Comparison of ENCODE assay signal across 20 mouse cellular contexts in genomic region chr8:119620848-119621465, GRCm38 (mm10). TPM values are rescaled to one million over a fixed set of nuclear protein-coding genes. Genes with fewer than 3 reads are reported as not detected.
"Had no signal": no experiment of that assay in that cellular context is flagged by ENCODE, and none has a peak within 500 bp of the region (broad histone marks: within the 10 kb centered on the region; RNA-seq: fewer than 3 reads in every experiment).

No protein-coding gene starts in this region.

- H3K9ac ChIP-seq: limb, embryonic 15.5 days; liver, embryonic 12.5 days; lung, embryonic 14.5 days; midbrain, embryonic 15.5 days; neural tube, embryonic 13.5 days had no signal

- H3K27me3 ChIP-seq: limb, embryonic 15.5 days; midbrain, embryonic 15.5 days; neural tube, embryonic 13.5 days had no signal

- H3K9me3 ChIP-seq: limb, embryonic 15.5 days; liver, embryonic 12.5 days; midbrain, embryonic 10.5 days; midbrain, embryonic 15.5 days; neural tube, embryonic 13.5 days had no signal

- H3K36me3 ChIP-seq: limb, embryonic 15.5 days; liver, embryonic 12.5 days; midbrain, embryonic 10.5 days; midbrain, embryonic 15.5 days; neural tube, embryonic 13.5 days had no signal

- H3K4me3 ChIP-seq: limb, embryonic 15.5 days; liver, embryonic 12.5 days; midbrain, embryonic 10.5 days; midbrain, embryonic 15.5 days; neural tube, embryonic 13.5 days had no signal

- ATAC-seq: liver, embryonic 12.5 days; midbrain, embryonic 15.5 days had no signal

- H3K4me1 ChIP-seq: limb, embryonic 15.5 days; liver, embryonic 12.5 days; midbrain, embryonic 15.5 days; neural tube, embryonic 13.5 days had no signal

- H3K27ac ChIP-seq: limb, embryonic 15.5 days; liver, embryonic 12.5 days; midbrain, embryonic 10.5 days; midbrain, embryonic 15.5 days; neural tube, embryonic 13.5 days had no signal

- H3K4me2 ChIP-seq: limb, embryonic 15.5 days; liver, embryonic 12.5 days; lung, embryonic 14.5 days; midbrain, embryonic 15.5 days; neural tube, embryonic 13.5 days had no signal

- DNase-seq: kidney, postnatal 14 days; layer of hippocampus, postnatal 36 days; lung, embryonic 14.5 days; lung, postnatal 10 days; lung, postnatal 4 days; retina, postnatal 1 day; right cerebral cortex, postnatal 4 days; spleen, adult 18-20 months; thymus, adult 18-20 months; thymus, postnatal 25 days had no signal

RNA-seq across cellular contexts. Expression of gene Adad2, which starts 8.4 kb away (rescaled TPM):
- total RNA-seq: megakaryocyte, adult 5-6 weeks had no signal
- polyA plus RNA-seq: liver, embryonic 12.5 days; liver, embryonic 16.5 days; lung, embryonic 14.5 days; neural tube, embryonic 13.5 days; stomach, embryonic 14.5 days; urinary bladder, adult 2 months had no signal

RNA-seq across cellular contexts. Expression of gene Kcng4, which starts 14.5 kb away (rescaled TPM):
- total RNA-seq: megakaryocyte, adult 5-6 weeks had no signal
- polyA plus RNA-seq: limb, embryonic 11.5 days; liver, embryonic 12.5 days; liver, embryonic 16.5 days; lung, embryonic 14.5 days; neural tube, embryonic 13.5 days had no signal

RNA-seq across cellular contexts. Expression of gene Wfdc1, which starts 45.2 kb away (rescaled TPM):
- total RNA-seq: megakaryocyte, adult 5-6 weeks had no signal
- polyA plus RNA-seq: limb, embryonic 11.5 days had no signal

RNA-seq across cellular contexts. Expression of gene Dnaaf1, which starts 45.9 kb away (rescaled TPM):
- total RNA-seq: megakaryocyte, adult 5-6 weeks had no signal
- polyA plus RNA-seq: lung, embryonic 14.5 days had no signal
